Mouse (Mus musculus) thymus, adult 2 months (tissue): ENCODE measurements at regions not wholly inside any gene's neighbourhood (a gene's known extent, or its start where the extent isn't known, plus 50 kb on each side); places are given as distances from the start of the nearest gene placed in this dataset.

Experiments
- CTCF ChIP-seq: fragments of 200-500 bp; IDR thresholded peaks from 2 replicates; pipeline ENCODE4 v1.5.1; 2012; ENCODE audit warnings: mild to moderate bottlenecking, control low read depth, low read length, moderate library complexity, borderline replicate concordance; ENCODE audit not compliant: control insufficient read depth, poor library complexity, insufficient read depth; ENCODE audit errors: extremely low read depth
- POLR2A ChIP-seq: fragments of 200-500 bp; IDR thresholded peaks from 2 replicates; pipeline ENCODE4 v1.6.1; 2012; ENCODE audit warnings: mild to moderate bottlenecking, low read length, control low read depth, moderate library complexity; ENCODE audit not compliant: control insufficient read depth, poor library complexity, insufficient read depth; ENCODE audit errors: extremely low read depth

- TF ChIP-seq CTCF (no peak), POLR2A (no peak)
Observed at GRCm38 (mm10) chr4:33850249-33850648, 74.1 kb upstream of the Cnr1 start.
